Mouse (Mus musculus): ENCODE results near the gene Car10. TPM values are rescaled to one million over a fixed set of nuclear protein-coding genes. Genes with fewer than 3 reads are reported as not detected.
"Not testable (repeated sequence)": the region's sequence is repeated elsewhere in the genome, so short reads cannot be mapped to it uniquely, and the experiment has no call there.

The Car10 gene
- total RNA-seq, 2 experiments from 2014 or later: 144 to 153 TPM

DNA sequence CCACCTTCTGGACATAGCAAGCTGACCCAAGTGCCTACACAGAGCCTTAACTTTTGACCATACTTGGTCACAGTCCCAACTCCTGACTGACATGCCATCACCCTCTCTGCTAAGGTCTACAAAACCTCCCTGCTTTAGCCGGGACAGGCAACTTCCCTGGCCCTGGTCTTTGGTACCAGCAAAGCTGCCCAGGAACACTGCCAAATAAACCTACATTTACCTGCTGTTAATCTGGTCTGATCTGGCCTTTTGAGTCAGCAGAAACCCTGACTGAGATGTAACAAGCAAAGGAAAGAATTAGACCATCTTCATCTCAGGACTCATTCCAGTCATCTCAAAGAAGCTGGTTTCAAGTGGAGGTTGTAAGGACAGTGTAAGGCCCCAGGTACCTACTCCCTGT, 212.2 kb downstream of the Car10 start:
- DNase-seq (ENCODE audit: extremely low spot score in 1 of 2, low spot score in 2 of 2): no peak
- intact Hi-C loops (cut with DNase I): no loop called here
- no peak for TF ChIP-seq CTCF (IDR thresholded peaks at IDR 0.05)
- no peak overlapping the region for H3K4me3 ChIP-seq
- H3K27ac ChIP-seq: no peak overlapping the region

DNA sequence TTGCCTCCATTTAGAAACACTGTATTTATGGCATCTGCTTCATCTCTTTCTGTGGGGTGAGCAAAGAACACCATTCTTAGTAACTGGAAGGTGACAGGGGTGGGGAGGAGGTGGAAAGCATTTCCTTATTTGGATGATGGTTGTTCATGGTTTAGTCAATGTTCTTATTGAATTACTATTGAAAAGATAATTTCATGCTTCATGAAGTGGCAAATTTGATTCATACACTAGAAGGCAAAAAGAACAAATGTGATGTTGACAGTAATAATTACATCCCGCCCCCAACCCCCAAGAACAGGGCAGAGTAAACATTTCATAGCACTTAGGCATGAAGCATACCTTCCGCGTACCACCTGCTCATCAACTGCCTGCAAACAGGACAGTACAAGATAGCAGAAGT, 239.9 kb downstream of the Car10 start:
- no peak overlapping the region for H3K27ac ChIP-seq
- no peak for DNase-seq (ENCODE audit: extremely low spot score in 1 of 2, low spot score in 2 of 2)
- no peak overlapping the region for H3K4me3 ChIP-seq
- intact Hi-C loops (cut with DNase I): no loop called here
- TF ChIP-seq CTCF (IDR thresholded peaks at IDR 0.05): no peak

DNA sequence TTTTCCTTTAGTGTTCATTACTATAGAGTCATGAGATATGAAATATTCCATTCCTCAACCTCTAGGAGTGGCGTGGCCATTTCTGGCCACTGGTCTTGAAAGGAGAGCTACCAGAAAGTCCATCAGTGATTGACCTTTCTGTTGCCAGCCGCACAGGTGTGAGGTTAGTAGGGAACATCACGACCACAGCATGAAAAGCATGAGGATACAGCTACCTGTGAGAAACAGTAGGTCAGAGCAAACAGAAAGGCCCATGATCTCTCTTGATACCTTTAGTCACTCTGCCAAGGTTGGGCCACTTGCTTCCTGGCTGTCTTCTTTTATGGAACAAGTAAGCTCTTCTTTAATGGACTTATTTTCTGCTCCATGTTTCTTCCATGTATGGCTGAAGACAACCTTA, 246.1 kb downstream of the Car10 start:
- intact Hi-C loops (cut with DNase I): no loop called here
- DNase-seq (ENCODE audit: extremely low spot score in 1 of 2, low spot score in 2 of 2): no peak
- Histone ChIP-seq H3K27ac (no peak overlapping the region), H3K4me3 (no peak overlapping the region)
- TF ChIP-seq CTCF (IDR thresholded peaks at IDR 0.05): no peak

DNA sequence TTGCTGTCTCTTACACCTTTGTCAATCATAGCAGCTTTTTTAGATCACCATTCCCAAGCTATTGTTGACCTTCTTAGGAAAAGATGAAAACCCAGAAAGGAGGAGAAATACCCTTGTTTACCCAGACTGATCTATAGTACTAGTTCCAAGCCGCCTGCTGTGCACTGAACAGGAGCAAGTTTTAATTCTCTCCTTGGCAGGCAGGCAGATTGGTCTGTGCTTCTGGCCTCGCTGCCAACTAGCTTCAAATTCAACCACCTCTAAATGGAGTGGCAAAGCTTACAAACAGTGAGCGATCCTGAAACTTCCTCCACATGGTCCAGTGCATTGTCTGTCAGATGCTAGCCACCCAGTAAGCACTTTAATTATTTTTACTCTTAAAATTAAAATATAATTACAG, 247.0 kb downstream of the Car10 start:
- DNase-seq (ENCODE audit: extremely low spot score in 1 of 2, low spot score in 2 of 2): no peak
- intact Hi-C loops (cut with DNase I): no loop called here
- Histone ChIP-seq H3K27ac (no peak overlapping the region), H3K4me3 (no peak overlapping the region)
- no peak for TF ChIP-seq CTCF (IDR thresholded peaks at IDR 0.05)

DNA sequence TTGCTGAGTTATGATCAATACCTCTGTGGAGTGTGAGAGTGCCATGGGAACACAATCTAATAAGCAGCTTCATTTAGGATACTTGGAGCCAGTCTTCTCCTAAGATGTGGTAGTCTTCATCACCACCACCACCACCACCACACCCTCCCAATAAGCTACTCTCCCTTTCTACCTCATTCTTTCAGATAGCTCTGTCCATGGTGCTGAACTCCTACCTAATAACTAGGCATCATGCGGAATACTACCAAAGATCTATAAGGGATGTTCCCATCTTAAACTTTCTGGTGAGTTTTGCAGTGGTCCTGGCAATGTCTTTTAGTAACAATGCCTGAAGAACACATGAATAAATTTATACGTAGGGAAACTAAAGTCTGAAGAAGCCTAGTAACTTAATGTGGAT, 263.7 kb downstream of the Car10 start:
- Histone ChIP-seq H3K27ac (no peak overlapping the region), H3K4me3 (no peak overlapping the region)
- intact Hi-C loops (cut with DNase I): no loop called here
- TF ChIP-seq CTCF (IDR thresholded peaks at IDR 0.05): no peak
- DNase-seq (ENCODE audit: extremely low spot score in 1 of 2, low spot score in 2 of 2): no peak

DNA sequence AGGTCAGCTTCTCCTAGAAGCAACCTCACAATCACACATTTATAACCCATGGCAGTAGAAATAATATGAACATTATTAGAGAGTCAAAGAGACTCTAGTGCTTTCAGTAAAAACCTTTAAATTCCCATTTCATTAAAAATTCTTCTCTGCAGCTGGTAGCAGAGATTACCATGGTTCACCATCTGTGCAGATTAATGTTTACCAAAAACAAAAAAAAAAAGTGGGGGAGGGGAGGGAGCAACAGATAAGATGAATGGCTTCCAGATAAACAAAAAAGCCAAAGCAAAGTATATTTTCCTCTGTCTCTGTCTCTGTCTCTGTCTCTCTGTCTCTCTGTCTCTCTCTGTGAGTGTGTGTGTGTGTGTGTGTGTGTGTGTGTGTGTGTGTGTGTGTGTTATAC, 266.3 kb downstream of the Car10 start:
- DNase-seq (ENCODE audit: extremely low spot score in 1 of 2, low spot score in 2 of 2): no peak
- no peak overlapping the region for H3K27ac ChIP-seq
- intact Hi-C loops (cut with DNase I): no loop called here
- TF ChIP-seq CTCF (IDR thresholded peaks at IDR 0.05): no peak
- H3K4me3 ChIP-seq: no peak overlapping the region

DNA sequence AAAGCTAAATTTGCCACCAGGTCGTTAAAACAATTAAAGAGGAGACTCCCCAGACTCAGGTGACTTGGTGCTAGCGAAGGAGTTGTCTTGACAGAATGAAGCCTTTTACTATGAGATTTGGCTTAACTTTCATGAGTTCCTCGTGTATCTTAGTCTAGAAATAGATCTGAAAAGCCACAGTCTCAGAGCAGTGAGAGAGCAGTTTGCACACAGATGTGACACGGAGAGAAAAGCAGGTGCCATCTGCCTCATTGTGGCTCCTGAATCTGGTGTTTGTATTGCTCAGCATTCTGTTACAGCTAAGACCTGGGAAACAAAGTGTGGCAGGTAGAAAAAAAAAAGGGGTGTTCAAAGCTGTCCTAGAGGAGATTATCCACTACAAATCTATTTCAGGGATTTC, 269.4 kb downstream of the Car10 start:
- Histone ChIP-seq H3K4me3 (no peak overlapping the region), H3K27ac (no peak overlapping the region)
- intact Hi-C loops (cut with DNase I): no loop called here
- no peak for TF ChIP-seq CTCF (IDR thresholded peaks at IDR 0.05)
- DNase-seq (ENCODE audit: extremely low spot score in 1 of 2, low spot score in 2 of 2): no peak

DNA sequence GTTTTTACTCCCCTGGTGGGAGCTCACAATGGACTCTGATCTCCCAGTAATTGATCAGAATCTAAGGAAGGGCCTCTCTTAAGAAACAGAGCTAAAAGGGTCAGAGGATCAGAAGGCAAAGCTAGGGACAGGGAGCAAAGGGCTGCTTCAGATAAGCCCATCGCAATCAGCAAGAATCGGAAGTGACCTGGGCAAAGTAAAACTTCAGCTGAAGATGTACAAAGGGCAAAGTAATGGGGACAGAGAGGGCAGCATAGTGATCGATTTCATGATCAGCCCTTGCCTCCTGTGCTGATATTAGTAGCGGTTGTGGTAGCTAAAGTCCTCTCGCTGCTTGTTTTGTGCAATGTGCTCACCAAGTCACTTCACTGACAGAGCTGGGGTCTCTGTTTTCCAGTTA, 269.9 kb downstream of the Car10 start:
- intact Hi-C loops (cut with DNase I): no loop called here
- Histone ChIP-seq H3K27ac (no peak overlapping the region), H3K4me3 (no peak overlapping the region)
- no peak for TF ChIP-seq CTCF (IDR thresholded peaks at IDR 0.05)
- DNase-seq (ENCODE audit: extremely low spot score in 1 of 2, low spot score in 2 of 2): no peak

DNA sequence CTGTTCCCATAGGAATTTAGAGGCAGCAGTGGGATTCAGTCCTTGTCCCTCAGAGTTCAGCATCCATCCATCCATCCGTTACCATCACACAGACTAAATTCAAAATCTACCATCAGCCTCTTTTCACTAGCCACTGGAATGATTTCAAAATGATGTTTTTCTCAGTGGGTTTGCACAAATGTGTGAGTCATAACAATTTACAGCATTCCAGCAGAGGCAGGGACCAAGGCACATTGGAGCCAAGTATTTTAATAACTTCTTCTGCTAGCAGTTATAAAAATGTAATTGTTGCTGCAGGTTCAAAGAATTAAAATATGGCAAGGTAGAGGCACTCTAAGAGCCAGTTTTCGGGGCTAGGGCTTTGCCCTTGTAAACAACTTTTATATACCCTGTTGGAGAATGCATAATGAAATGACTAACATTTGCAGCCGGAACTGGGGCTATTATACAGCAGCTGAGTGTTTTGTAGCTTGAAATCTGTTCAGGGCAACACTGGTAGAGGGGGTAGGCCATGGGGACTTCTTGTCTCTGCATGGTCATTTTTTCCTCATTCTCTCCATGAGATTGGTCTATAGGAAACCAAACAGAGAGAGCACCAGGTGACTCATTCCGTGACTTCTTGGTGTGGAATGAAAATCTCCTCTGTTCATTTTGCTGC, 276.0 kb downstream of the Car10 start:
- no peak for DNase-seq (ENCODE audit: extremely low spot score in 1 of 2, low spot score in 2 of 2)
- intact Hi-C loops (cut with DNase I): no loop called here
- Histone ChIP-seq H3K27ac (no peak overlapping the region; the same call in 1 of the 2 replicates), H3K4me3 (no peak overlapping the region)
- TF ChIP-seq CTCF (IDR thresholded peaks at IDR 0.05): no peak

DNA sequence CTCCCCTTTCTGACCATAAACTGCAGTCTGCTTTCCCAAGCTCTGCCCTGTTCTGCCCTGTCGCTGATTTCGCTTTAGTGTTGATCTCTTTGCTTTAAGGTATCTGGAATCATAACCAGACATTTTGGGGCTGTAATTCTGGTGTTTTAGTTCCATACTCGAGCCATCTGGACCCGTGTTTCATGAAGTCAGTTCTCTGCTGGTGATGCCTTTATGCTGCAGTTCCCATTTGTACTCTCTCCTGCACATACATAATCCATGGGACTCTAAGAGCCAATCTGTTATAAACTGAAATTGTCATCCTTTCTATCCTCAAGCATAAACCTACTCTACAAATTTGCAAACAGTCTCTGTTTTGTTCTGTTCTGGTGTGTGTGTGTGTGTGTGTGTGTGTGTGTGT, 293.3 kb downstream of the Car10 start:
- Histone ChIP-seq H3K4me3 (no peak overlapping the region), H3K27ac (no peak overlapping the region)
- DNase-seq (ENCODE audit: extremely low spot score in 1 of 2, low spot score in 2 of 2): no peak
- intact Hi-C loops (cut with DNase I): no loop called here
- TF ChIP-seq CTCF (IDR thresholded peaks at IDR 0.05): no peak

DNA sequence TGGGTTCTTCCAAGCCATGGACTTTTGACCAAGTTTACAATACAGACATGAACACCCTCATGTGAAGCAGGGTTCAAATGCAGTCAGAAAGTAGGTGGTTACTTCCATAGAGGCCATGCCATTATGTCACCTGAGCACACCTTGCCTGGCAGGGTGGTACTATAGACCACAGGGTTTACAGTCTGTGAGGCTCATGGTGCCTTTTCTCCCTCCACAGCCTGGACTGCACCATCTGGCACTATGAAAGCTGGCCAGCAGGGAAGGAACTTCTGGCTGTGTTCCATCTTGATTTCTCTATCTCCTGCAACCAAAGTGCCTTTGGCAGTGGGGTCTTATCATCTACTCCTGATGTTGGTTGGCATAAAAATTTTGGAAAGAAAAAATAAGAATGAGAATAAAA, 295.5 kb downstream of the Car10 start:
- H3K4me3 ChIP-seq; H3K27ac ChIP-seq; DNase-seq (ENCODE audit: extremely low spot score in 1 of 2, low spot score in 2 of 2); intact Hi-C loops (cut with DNase I): not testable (repeated sequence)

DNA sequence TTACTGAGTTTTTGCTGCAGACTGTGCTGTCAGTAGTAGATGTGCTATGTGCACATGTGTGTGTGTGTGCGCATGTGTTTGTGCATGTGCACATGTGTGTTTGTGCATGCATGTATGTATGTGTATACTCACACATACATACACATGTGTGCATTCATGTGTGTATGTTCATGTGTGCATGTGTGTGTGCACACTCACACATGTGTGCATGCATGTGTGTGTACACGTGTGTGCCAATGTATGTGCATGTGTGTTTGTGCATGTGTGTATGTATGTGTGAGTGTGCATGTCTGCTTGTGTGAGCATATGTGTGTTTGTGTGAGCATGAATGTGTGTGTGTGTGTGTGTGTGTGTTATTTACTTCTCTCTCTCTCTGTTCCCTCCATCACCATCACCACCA, 298.5 kb downstream of the Car10 start:
- DNase-seq (ENCODE audit: extremely low spot score in 1 of 2, low spot score in 2 of 2): no peak
- intact Hi-C loops (cut with DNase I): no loop called here
- no peak for TF ChIP-seq CTCF (IDR thresholded peaks at IDR 0.05)
- Histone ChIP-seq H3K27ac (no peak overlapping the region), H3K4me3 (no peak overlapping the region)

DNA sequence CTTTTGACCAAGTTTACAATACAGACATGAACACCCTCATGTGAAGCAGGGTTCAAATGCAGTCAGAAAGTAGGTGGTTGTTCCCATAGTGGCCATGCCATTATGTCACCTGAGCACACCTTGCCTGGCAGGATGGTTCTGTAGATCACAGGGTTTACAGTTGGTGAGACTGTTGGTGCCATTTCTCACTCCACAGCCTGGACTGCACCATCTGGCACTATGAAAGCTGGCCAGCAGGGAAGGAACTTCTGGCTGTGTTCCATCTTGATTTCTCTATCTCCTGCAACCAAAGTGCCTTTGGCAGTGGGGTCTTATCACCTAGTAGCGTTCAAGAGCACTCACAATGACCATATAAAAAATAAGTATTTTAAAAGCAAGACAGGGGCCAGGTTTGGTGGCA, 303.3 kb downstream of the Car10 start:
- DNase-seq (ENCODE audit: extremely low spot score in 1 of 2, low spot score in 2 of 2); H3K4me3 ChIP-seq; H3K27ac ChIP-seq; intact Hi-C loops (cut with DNase I): not testable (repeated sequence)
